Mouse (Mus musculus): ENCODE results near the gene Ndufb2. TPM values are rescaled to one million over a fixed set of nuclear protein-coding genes. Genes with fewer than 3 reads are reported as not detected.

The Ndufb2 gene
- polyA plus RNA-seq (2017; shearing (Covaris generic)): 10 to 100 TPM; 91.9 to 92.5 TPM

DNA sequence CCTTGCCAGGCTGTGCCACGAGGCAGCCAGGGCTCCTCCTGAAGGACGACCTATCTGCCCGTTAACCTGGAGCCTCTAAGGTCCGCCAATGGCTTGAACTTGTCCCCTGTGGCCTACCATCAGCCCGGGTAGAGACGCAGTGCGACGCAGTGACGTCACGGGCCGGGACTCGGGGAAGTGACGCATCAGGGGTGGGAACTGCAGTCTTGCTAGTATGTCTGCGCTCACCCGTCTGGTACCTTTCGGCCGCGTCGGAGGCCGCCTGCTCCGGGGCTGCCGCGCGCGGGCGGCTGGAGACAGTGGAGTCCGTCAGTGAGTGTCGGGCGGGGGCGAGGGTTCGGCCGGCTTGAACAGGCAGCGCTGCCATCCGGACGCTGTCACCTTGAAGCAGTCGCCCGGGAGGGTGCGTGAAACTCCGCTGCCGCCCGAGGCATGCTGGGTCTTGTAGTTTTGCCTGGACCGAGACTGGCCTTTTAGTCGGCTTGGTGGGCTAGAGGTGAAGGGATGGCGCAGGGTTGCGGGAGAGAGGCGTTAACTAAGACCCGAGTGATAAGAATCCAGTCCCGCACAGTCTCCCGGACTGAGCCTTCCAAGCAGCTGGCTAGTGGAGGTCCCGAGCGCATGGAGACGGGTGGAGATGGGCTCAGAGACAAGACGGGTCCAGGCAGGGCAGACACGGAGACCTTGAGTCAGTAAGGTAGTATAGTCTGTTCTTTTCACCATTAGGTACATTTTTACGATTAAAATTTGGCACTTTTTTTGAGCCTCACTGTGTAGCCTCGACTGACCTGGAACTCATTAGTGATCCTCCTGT lies at the start of gene Ndufb2:
Gene Ndufb2 (plus strand): TSS at position 174 of the 814 bp plus-strand sequence.
- peak; percentile 99 for ATAC-seq

- ATAC-seq: no peak
Measured at GRCm38 (mm10) chr6:39542631-39543597, 49.5 kb upstream of the Ndufb2 start.

- no peak for ATAC-seq
Measured at GRCm38 (mm10) chr6:39543769-39544420, 48.5 kb upstream of the Ndufb2 start.

- no peak for ATAC-seq
Measured at GRCm38 (mm10) chr6:39545474-39545873, 46.9 kb upstream of the Ndufb2 start.

DNA sequence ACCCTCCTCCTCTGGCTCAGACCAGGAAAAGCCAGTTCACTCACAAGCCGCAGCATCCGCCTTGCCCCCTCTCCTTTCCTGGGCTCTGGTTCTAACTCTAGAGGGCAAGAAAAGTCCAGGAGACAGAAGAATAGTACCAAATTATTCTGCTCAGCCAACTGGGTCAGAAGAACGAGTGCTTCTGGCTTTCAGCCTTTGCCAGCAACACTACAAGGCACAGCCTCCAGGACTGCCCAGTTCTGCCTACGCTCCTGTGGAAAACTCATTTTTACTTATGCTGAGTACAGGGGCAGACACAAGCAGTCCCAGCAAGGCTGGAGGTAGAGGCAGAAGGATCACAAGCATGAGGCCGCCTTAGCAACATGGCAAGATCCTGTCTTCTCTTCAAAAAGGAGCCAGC lies 44.3 kb upstream of the Ndufb2 start:
- ATAC-seq: no peak

- ATAC-seq: no peak
Measured at GRCm38 (mm10) chr6:39551981-39552636, 40.3 kb upstream of the Ndufb2 start.

GRCm38 (mm10) chr6:39554888-39555647 lies 37.3 kb upstream of the Ndufb2 start:
- no peak for ATAC-seq

DNA sequence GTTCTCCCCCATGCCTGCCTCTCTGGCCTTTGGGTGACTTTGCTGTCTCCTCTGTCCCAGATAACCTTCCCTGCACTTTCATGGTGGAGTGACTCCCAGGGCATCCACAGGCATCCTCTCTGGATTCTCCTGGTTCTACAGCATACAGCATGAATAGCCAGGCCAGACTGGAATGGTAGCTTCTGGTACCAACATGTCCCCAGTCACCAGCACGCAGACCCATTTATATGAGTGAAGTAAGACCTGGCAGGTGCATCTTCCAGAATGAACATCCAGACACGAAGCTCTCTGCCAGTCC lies 36.8 kb upstream of the Ndufb2 start:
- no peak for ATAC-seq

GRCm38 (mm10) chr6:39556900-39557659 lies 35.3 kb upstream of the Ndufb2 start:
- ATAC-seq: no peak

DNA sequence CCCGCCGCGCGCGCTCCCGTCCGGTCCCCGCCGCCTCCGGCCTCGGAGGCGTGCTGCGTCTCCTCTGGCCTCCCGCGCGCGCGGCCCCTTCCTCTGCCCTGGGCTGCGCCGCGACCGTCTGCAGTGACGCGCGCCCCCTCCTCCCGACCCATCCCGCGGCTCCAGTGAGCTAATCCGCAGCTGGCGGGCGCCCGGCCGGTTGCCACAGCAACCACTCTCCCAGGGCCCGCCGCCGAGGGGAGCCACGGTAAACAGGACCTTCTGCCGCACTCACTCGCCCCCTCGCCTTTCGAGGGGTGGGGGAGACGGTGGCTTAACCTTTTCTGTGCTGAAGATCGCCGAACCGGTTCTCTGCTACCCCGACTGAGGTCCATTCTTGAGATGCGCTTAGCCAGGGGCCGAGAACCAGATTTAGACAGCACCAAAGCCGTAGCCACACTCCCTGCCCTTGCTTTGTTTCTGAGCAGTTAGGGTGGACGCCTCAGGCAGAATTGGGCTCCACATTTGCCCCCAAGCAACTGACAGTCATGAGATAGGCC lies 34.6 kb upstream of the Ndufb2 start, which contains the start of gene Dennd2a:
Gene Dennd2a (minus strand): TSS at position 145 of the 539 bp plus-strand sequence.
- no peak for ATAC-seq

GRCm38 (mm10) chr6:39559276-39559939 lies 33.0 kb upstream of the Ndufb2 start:
- ATAC-seq: no peak

- ATAC-seq: peak; percentile 91
Measured at GRCm38 (mm10) chr6:39562166-39563015, 30.0 kb upstream of the Ndufb2 start.

DNA sequence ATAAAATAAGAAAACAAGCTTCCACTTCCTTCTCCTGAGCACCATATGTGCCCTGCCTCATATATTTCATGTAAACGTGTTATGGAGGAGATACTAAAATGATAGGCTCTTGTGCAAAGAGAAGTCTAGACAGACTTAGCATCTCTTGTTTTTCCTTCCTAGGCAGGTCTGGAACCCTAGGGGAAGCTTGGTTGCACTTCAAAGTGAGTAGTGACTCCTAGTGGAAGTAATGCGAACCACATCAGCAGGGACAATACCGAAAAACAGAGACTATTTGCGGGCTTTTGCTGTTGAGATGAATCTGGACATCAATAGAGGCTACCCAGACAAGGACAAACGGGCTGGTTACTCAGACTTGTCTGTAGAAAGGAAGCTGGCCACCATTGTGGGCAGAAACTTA lies 24.8 kb upstream of the Ndufb2 start:
- peak; percentile 79 for ATAC-seq

DNA sequence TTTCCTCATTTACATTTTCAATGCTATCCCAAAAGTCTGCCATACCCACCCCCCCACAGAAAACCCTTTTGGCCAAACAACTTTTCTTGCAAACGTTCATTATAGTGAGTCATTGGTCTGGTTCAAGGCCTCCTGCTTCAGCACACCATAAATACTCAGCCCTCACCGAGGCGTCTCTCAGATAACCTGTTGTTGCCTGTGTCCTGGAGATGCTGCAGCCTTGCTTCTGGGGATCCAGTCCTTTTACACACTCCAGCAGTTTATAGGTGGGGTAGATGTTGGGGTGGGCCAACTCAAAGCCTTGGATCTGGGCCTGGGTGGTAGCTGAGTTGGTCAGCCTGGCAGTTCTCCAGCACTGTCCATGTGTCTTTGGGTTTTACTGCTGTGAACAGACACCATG lies 21.9 kb upstream of the Ndufb2 start:
- ATAC-seq: no peak

DNA sequence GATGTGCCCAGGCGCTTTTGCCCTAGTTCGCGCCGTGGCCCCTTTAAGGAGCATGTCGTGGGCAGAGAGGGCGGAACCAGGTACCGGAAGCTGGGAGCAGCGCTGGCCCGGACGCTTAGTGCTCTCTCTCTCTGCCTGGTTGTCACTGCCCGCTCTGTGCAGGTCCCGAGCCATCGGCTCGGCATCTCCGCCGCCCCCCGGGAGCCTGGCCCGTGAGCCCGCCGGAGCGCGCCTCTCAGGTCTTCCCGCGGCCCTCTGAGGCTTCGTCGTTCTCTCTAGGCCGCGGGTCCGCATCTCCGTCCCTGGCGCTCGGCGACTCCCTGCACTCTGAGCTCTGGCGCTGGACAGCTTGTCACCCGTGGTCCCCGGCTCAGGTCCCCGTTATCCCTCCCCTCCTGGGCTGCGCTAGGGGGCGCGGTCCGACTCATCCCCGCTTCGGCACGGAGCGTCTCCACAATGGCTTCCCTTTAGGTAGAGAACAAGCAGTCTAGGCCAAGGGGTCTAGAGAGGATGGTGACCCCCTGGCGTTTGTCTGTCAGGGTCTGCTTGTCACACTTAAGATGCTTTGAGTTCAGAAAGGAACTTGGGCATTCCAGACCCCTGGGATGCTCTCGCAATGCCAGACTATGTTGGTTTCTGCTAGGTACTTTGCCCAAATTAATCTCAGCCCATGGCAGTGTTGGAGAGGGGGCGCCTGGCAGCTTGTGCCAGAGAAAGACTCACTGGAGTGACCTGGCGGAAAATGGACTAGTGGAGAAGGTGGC lies 18.4 kb upstream of the Ndufb2 start, which contains the start of gene Adck2:
Gene Adck2 (plus strand): TSS at position 83 of the 764 bp plus-strand sequence.
- ATAC-seq: peak; percentile 99

DNA sequence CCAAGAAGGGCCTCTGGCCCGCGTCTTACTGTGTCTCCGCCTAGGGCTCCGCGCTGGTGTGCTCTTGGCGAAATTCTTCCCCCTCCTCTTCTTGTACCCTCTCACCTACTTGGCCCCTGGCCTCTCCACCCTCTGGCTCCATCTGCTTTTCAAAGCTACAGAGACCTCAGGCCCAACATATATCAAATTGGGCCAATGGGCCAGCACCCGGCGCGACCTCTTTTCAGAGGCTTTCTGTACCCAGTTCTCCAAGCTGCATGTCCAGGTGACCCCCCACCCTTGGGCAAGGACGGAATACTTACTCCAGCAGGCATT lies 17.9 kb upstream of the Ndufb2 start:
- no peak for ATAC-seq

- ATAC-seq: no peak
Measured at GRCm38 (mm10) chr6:39574951-39575350, 17.4 kb upstream of the Ndufb2 start.

DNA sequence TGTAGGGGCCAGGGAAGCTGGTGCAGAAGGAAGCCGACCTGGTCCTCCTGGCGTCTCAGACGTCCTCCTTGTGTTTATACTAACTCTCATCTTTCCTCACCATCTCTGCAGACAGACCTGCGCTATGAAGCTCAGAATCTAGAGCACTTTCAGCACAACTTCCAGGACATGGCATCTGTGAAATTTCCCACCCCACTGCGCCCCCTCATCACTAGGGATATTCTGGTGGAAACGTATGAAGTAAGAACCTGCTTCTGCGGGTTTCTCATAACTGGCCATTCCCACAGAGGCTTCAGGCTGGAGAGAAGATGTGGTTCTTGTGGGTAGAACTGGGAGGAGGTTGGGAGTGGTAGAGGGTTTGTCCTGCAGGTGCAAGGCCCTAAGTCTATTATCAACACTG lies 12.8 kb upstream of the Ndufb2 start:
- ATAC-seq: no peak
